Mouse (Mus musculus): ENCODE data around the gene Lama5. TPM values are rescaled to one million over a fixed set of nuclear protein-coding genes. Genes with fewer than 3 reads are reported as not detected.

The Lama5 gene
- polyA plus RNA-seq, 1 experiment from 2014 or later = 28.0 TPM

DNA sequence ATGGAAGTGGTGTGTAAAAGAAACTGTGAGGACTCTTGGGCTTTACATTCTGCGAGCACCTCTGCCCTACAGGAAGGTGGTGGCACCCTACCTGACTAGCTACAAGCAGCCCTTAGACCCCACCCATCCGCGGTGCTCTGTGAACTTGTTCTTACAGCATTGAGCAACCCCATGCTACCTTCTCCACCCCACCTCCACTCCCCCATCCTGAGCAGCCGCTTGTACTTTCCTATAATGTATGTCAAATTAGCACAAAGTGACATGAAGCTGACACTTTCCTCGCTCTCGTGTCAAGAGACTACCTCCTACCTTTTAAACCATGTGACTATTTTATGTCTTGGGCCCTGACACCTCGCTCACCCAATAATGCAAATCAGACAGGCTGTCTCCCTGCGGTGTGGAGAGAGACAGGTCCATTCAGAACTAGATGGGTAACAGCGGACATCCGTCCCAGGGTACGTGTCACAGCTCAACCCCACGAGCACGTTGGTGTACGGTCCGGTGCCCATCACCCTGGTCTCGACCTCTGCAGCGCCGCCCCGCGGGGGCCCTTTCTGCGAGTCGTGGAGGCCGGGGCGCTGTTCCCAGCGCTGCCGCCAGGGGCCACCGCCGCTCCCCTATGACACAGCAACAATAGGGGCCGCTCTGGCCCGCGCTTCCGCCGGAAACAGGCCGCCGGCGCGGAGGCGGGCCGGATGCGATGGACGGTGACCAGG, 54.7 kb downstream of the Lama5 start, which contains the start of gene Adrm1:
Adrm1 (plus strand) TSS at position 680 of the 716 bp plus-strand sequence.
- no peaks in the 10 kb centered on the region for H3K27me3 ChIP-seq
- peak within 1 kb of the TSS; percentile 85 for H3K4me2 ChIP-seq (replicated peaks)
- H3K4me1 ChIP-seq = peaks cover 25% of the 10 kb centered on the region
- no peaks in the 10 kb centered on the region for H3K9me3 ChIP-seq (replicated peaks)
- H3K9ac ChIP-seq = peak within 1 kb of the TSS; percentile 97
- 4% methylated on average over 41 of the region's 41 CpGs for WGBS
- peak within 1 kb of the TSS; percentile 92 for H3K27ac ChIP-seq (replicated peaks)
- peaks cover 26% of the 10 kb centered on the region for H3K36me3 ChIP-seq
- peak within 1 kb of the TSS; percentile 99 for H3K4me3 ChIP-seq (replicated peaks)
- peak; percentile 99 for ATAC-seq (ENCODE audit: insufficient number of reproducible peaks, low FRiP score, low TSS enrichment, low read depth)

DNA sequence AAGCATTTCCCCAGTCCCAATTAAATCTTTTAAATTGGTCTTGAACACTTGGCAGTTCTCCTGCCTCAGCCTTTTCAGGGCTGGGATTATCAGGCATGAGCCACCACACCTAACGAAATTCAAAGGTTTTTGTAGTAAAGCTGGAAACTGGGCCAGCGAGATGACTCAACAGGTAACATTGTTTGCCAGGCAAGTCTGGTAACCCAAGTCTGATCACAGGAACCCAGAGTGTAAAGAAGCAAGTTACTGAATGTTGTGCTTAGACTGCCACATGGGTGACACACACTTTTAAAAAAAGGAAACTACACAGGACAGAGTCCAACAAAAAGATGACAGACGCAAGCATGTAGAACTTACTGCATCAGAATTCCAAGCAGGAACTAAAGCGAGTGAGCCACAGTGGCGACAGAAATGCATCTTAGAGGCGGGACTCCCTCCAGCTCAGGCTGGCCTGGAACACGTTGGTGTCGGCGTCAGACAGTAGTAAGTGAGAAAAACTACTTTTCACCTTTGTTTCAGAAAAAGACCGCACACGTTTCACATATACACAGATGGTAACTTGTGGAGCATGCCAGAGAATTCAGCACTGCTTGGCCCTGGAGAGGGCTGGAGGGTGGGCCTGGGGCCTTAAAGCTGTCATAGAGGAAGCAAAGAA, 55.4 kb downstream of the Lama5 start:
- no peak overlapping the region; the same call in 1 of the 2 replicates for H3K27ac ChIP-seq (replicated peaks)
- no peak for ATAC-seq (ENCODE audit: insufficient number of reproducible peaks, low FRiP score, low TSS enrichment, low read depth)
- 78% methylated on average over 11 of the region's 11 CpGs for WGBS
- H3K27me3 ChIP-seq = no peaks in the 10 kb centered on the region
- H3K9ac ChIP-seq = no peak overlapping the region
- H3K9me3 ChIP-seq (replicated peaks) = no peaks in the 10 kb centered on the region
- peaks cover 25% of the 10 kb centered on the region for H3K4me1 ChIP-seq
- H3K4me3 ChIP-seq (replicated peaks) = no peak overlapping the region
- H3K4me2 ChIP-seq (replicated peaks) = no peak overlapping the region
- peaks cover 20% of the 10 kb centered on the region for H3K36me3 ChIP-seq

DNA sequence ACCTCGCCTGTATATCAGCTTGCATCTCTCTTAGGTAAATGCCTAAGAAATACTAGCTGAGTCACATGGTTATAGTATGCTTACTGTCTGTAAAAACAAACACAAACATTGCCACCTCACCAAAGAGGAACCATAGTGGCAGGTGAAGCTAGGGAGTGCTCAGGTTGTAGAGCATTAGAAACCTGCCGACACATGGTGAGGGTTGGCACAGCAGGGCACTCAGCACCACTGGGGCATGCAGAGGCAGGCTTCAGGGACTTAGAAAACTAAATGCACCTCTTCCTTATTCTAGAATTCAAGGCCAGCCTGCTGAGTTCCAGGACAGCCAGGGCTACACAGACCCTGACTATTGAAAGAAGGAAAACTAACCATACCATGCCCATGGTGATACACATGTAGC, 58.8 kb downstream of the Lama5 start:
- Histone ChIP-seq H3K4me3 (replicated peaks) (no peak overlapping the region), H3K27me3 (no peaks in the 10 kb centered on the region), H3K9ac (no peak overlapping the region), H3K4me2 (replicated peaks) (no peak overlapping the region), H3K27ac (replicated peaks) (no peak overlapping the region), H3K9me3 (replicated peaks) (no peaks in the 10 kb centered on the region), H3K4me1 (peaks cover 6% of the 10 kb centered on the region; the same call in 1 of the 2 replicates), H3K36me3 (peaks cover 20% of the 10 kb centered on the region)
- WGBS = 86% methylated on average over 2 of the region's 2 CpGs
- ATAC-seq (ENCODE audit: insufficient number of reproducible peaks, low FRiP score, low TSS enrichment, low read depth) = no peak

DNA sequence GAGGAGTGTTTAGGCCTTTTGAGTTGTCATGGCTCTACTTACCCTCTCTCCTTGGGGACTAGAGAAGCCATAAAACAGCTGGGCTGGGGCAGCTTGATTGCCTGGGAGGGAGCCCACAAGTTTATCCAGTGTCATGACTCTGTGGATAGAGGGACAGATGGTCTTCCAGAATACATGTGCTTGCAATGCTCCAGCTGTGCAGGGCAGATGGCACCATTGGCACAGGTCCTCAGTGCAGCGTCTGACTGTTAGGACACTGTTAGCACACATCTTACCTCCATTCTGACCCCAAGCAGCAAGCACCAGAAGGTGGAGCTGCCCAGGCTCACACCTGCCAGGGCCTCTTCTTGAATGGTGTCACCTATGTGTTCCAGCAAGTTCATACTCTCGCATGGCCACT, 59.8 kb downstream of the Lama5 start:
- WGBS = 89% methylated on average over 2 of the region's 2 CpGs
- Histone ChIP-seq H3K36me3 (peaks cover 30% of the 10 kb centered on the region), H3K27me3 (no peaks in the 10 kb centered on the region), H3K4me2 (replicated peaks) (no peak overlapping the region), H3K4me1 (peaks cover 3% of the 10 kb centered on the region; the same call in 1 of the 2 replicates), H3K4me3 (replicated peaks) (no peak overlapping the region), H3K9me3 (replicated peaks) (no peaks in the 10 kb centered on the region), H3K9ac (no peak overlapping the region), H3K27ac (replicated peaks) (no peak overlapping the region)
- ATAC-seq (ENCODE audit: insufficient number of reproducible peaks, low FRiP score, low TSS enrichment, low read depth) = no peak

DNA sequence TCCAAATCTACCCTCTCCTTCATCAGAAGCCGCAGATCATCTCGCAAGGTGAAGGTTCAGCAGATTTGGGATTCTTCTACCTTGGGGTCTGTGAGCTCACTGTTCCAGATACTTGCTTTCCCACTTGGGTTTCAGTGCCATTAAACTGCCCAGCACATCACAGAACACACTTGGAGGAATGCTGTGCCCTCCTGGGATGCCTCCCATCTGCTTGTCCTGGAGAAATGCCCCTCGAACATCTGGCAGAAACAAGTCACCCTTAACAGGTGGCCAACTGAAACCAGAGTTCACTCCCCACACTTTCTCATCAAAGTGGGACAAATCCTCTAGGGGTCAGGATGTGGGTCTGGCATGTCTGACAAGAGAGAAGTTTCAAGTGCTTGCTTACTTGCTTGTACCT, 67.0 kb downstream of the Lama5 start:
- Histone ChIP-seq H3K27me3 (no peaks in the 10 kb centered on the region), H3K9ac (no peak overlapping the region), H3K4me2 (replicated peaks) (no peak overlapping the region), H3K27ac (replicated peaks) (no peak overlapping the region), H3K36me3 (peaks cover 82% of the 10 kb centered on the region), H3K4me3 (replicated peaks) (no peak overlapping the region), H3K4me1 (no peaks in the 10 kb centered on the region), H3K9me3 (replicated peaks) (no peaks in the 10 kb centered on the region)
- WGBS = 87% methylated on average over 3 of the region's 3 CpGs
- no peak for ATAC-seq (ENCODE audit: insufficient number of reproducible peaks, low FRiP score, low TSS enrichment, low read depth)

DNA sequence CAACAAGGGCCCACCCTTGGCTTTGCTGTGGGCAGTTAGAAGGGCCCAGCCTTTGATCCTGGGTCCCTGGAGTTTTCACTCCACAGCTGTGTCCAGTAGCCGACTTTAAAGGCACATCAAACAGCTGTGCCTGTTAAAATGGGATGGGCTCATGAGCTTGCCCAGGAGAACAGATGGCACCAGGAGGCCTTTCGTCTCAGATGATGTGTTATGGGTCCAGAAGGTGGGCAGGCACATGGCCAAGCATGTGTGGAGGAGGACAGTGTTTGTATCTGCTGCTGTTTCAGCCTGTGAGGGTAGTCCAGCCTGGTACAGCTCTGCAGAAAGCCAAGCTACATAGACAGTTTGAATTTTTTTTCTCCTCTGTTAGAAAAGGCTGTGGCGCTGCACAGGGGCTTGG, 70.9 kb downstream of the Lama5 start:
- Histone ChIP-seq H3K9ac (no peak overlapping the region), H3K4me3 (replicated peaks) (no peak overlapping the region), H3K36me3 (peaks cover 80% of the 10 kb centered on the region), H3K4me2 (replicated peaks) (no peak overlapping the region), H3K9me3 (replicated peaks) (no peaks in the 10 kb centered on the region), H3K4me1 (no peaks in the 10 kb centered on the region), H3K27me3 (no peaks in the 10 kb centered on the region), H3K27ac (replicated peaks) (no peak overlapping the region)
- ATAC-seq (ENCODE audit: insufficient number of reproducible peaks, low FRiP score, low TSS enrichment, low read depth) = no peak
- WGBS = 64% methylated on average over 3 of the region's 3 CpGs

DNA sequence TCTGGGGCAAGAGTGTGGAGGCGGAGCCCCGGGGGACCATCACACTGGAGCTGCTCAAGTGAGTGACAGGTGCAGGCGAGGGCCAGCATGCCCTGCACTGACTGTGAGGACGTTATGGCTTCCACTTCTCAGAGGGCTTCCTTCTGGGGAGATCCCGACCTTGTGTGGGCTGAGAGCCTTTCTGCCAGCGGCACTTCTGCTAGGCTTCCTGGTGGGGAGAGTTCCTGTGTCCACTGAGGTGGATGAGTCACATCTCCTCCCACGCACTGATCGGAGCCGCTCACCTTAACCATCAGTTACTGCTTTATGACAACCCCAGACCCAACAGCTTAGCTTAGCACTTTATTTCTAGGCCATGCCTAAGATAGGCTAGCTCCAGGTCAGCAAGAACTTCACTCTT, 77.1 kb downstream of the Lama5 start:
- H3K4me1 ChIP-seq = no peaks in the 10 kb centered on the region
- no peak overlapping the region for H3K9ac ChIP-seq
- no peaks in the 10 kb centered on the region for H3K27me3 ChIP-seq
- WGBS = 75% methylated on average over 9 of the region's 9 CpGs
- H3K9me3 ChIP-seq (replicated peaks) = no peaks in the 10 kb centered on the region
- H3K4me3 ChIP-seq (replicated peaks) = no peak overlapping the region
- H3K27ac ChIP-seq (replicated peaks) = no peak overlapping the region
- no peak overlapping the region for H3K4me2 ChIP-seq (replicated peaks)
- ATAC-seq (ENCODE audit: insufficient number of reproducible peaks, low FRiP score, low TSS enrichment, low read depth) = no peak
- peaks cover 91% of the 10 kb centered on the region for H3K36me3 ChIP-seq

DNA sequence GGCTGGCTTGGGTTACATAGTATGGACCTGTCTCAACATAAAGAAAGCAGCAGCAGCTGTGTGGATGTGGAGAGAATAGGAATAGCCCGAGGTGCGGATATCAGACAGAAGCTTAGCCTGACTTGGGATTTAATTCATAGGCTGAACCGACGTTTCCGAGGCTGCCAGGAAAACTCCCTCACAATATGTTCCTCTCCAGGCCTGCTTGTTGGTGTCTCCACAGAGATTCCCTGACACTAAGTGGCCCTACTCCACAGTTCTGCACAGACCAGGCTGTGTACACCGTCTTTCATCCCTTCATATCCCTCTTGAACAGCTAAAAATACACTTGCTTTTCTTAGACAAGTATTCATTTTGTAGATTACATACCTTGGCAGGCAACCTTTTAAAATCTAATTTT, 78.3 kb downstream of the Lama5 start:
- no peak overlapping the region for H3K4me3 ChIP-seq (replicated peaks)
- no peaks in the 10 kb centered on the region for H3K4me1 ChIP-seq
- no peak for ATAC-seq (ENCODE audit: insufficient number of reproducible peaks, low FRiP score, low TSS enrichment, low read depth)

DNA sequence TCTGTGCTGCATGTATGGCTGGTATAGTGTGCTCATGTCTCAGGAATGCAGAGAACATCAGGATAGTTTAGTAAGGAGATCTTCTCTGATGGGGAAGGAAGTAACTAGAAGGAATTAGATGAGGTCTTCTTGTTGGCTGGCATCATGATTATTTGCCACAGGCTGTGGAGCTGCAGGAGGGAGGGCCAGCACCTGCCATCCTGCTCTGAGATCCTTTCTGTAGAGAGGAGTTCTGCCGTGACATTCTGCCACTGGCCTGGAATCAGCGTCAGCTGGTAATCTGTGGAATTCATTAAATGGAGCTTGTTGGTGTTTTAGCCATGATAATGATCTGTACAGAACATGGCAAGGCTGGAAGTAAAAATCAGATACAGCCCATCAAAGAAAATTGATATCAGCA, 79.6 kb downstream of the Lama5 start:
- H3K9ac ChIP-seq = no peak overlapping the region
- peaks cover 80% of the 10 kb centered on the region for H3K36me3 ChIP-seq
- WGBS = 84% methylated on average over 2 of the region's 2 CpGs
- no peak overlapping the region for H3K4me2 ChIP-seq (replicated peaks)
- ATAC-seq (ENCODE audit: insufficient number of reproducible peaks, low FRiP score, low TSS enrichment, low read depth) = no peak
- no peaks in the 10 kb centered on the region for H3K9me3 ChIP-seq (replicated peaks)
- H3K27ac ChIP-seq (replicated peaks) = no peak overlapping the region
- no peaks in the 10 kb centered on the region for H3K4me1 ChIP-seq
- no peaks in the 10 kb centered on the region for H3K27me3 ChIP-seq
- no peak overlapping the region for H3K4me3 ChIP-seq (replicated peaks)

More for the DNA sequence above, 78.3 kb downstream of the Lama5 start:
- no peak overlapping the region for H3K27ac ChIP-seq (replicated peaks)
- H3K27me3 ChIP-seq = no peaks in the 10 kb centered on the region
- H3K9ac ChIP-seq = no peak overlapping the region
- WGBS = 74% methylated on average over 6 of the region's 6 CpGs
- no peak overlapping the region for H3K4me2 ChIP-seq (replicated peaks)
- H3K9me3 ChIP-seq (replicated peaks) = no peaks in the 10 kb centered on the region
- H3K36me3 ChIP-seq = peaks cover 85% of the 10 kb centered on the region

DNA sequence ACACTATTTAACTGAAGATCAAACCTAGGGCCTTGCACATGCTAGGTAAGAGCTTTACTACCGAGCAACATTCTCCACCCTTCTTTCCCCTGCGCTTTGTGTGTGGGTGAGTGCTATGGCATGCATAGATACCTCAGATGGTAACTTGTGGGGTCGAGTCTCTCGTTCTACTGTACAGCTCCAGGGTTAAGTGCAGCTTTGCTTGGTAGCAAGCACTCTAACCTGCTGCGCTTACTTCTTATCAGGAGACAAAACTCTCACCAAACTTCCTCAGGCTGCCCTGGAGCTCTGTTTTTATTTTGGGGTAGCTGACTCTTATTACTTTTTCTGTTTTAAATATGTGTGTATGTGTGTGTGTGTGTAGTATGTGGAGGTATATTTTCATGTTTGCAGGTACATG, 90.2 kb downstream of the Lama5 start:
- H3K4me1 ChIP-seq = no peaks in the 10 kb centered on the region
- H3K27me3 ChIP-seq = no peaks in the 10 kb centered on the region
- peaks cover 27% of the 10 kb centered on the region for H3K36me3 ChIP-seq
- H3K27ac ChIP-seq (replicated peaks) = no peak overlapping the region
- no peak overlapping the region for H3K4me3 ChIP-seq (replicated peaks)
- no peaks in the 10 kb centered on the region for H3K9me3 ChIP-seq (replicated peaks)
- ATAC-seq (ENCODE audit: insufficient number of reproducible peaks, low FRiP score, low TSS enrichment, low read depth) = no peak
- no peak overlapping the region for H3K9ac ChIP-seq
- 75% methylated on average over 5 of the region's 5 CpGs for WGBS
- H3K4me2 ChIP-seq (replicated peaks) = no peak overlapping the region

DNA sequence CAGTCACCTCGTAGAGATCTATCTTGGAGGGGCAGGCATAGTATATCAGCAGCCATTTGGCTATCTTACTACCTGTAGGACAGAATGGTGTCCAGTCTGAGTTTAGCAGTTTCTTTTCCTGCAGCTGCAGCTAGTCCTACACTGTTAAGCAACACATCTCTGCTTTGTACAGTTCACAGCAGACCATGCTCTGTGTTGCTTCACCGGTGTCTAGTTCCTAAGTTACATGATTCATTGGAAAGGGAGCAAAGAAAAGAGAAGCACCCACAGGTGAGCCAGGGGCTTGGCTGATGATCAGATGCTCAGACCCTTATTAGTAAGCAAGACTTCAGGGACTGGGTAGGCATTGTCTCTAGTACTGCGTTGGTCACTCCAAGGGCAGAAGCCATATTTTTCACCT, 91.7 kb downstream of the Lama5 start:
- no peaks in the 10 kb centered on the region for H3K4me1 ChIP-seq
- no peaks in the 10 kb centered on the region for H3K9me3 ChIP-seq (replicated peaks)
- no peak for ATAC-seq (ENCODE audit: insufficient number of reproducible peaks, low FRiP score, low TSS enrichment, low read depth)
- H3K4me2 ChIP-seq (replicated peaks) = no peak overlapping the region
- H3K27me3 ChIP-seq = no peaks in the 10 kb centered on the region
- WGBS = 87% methylated on average over 3 of the region's 3 CpGs
- peaks cover 12% of the 10 kb centered on the region for H3K36me3 ChIP-seq
- no peak overlapping the region for H3K9ac ChIP-seq
- no peak overlapping the region for H3K27ac ChIP-seq (replicated peaks)
- no peak overlapping the region for H3K4me3 ChIP-seq (replicated peaks)

DNA sequence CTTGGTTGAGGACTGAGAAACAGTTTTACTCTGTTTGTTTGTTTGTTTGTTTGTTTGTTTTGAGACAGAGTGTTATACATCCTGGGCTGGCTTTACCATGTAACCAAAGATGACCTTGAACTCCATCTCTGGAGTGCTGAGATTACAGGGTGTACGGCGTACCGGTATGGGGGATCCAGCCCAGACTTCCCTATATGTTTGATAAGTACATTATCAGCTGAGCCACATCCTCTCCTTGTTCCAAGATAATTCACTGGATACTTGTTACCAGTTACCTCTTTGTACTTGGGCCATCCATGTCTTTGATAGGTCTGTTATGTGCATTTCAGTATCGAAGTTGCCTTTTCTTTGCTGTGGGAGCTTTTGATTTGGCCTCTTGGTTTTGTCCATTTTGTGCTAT, 92.4 kb downstream of the Lama5 start:
- peaks cover 6% of the 10 kb centered on the region for H3K36me3 ChIP-seq
- WGBS = 89% methylated on average over 4 of the region's 4 CpGs
- no peak overlapping the region for H3K9ac ChIP-seq
- no peak for ATAC-seq (ENCODE audit: insufficient number of reproducible peaks, low FRiP score, low TSS enrichment, low read depth)
- H3K4me2 ChIP-seq (replicated peaks) = no peak overlapping the region
- H3K27ac ChIP-seq (replicated peaks) = no peak overlapping the region
- H3K27me3 ChIP-seq = no peaks in the 10 kb centered on the region
- no peaks in the 10 kb centered on the region for H3K4me1 ChIP-seq
- no peaks in the 10 kb centered on the region for H3K9me3 ChIP-seq (replicated peaks)
- H3K4me3 ChIP-seq (replicated peaks) = no peak overlapping the region
